ENCODE assay signal across 14 mouse cellular contexts in genomic region chr4:55757148-55757927, GRCm38 (mm10).
DNase-seq lines count a peak whose midpoint lies in the region; ATAC-seq and TF ChIP-seq lines count a peak whose summit lies in the region.
"Had no signal": no experiment of that assay in that cellular context is flagged by ENCODE, and none has a peak within 500 bp of the region (broad histone marks: within the 10 kb centered on the region; RNA-seq: fewer than 3 reads in every experiment).

No protein-coding gene starts in this region.

- no peaks in the 10 kb centered on the region for H3K4me1 ChIP-seq in forebrain, postnatal 0 days (ENCODE audit: insufficient read depth)
- no peaks in the 10 kb centered on the region for H3K4me1 ChIP-seq in forebrain, embryonic 13.5 days
- peaks cover 7% of the 10 kb centered on the region; the same call in 1 of the 2 replicates for H3K4me1 ChIP-seq in limb, embryonic 13.5 days
- H3K4me1 ChIP-seq in limb, embryonic 10.5 days: no peaks in the 10 kb centered on the region
- H3K4me1 ChIP-seq in hindbrain, postnatal 0 days (ENCODE audit: insufficient read depth, low read length): no peaks in the 10 kb centered on the region
- H3K4me1 ChIP-seq: heart, embryonic 15.5 days; liver, embryonic 13.5 days had no signal

- no peak overlapping the region for H3K9ac ChIP-seq in forebrain, postnatal 0 days
- H3K9ac ChIP-seq in forebrain, embryonic 13.5 days: no peak overlapping the region
- H3K9ac ChIP-seq in limb, embryonic 13.5 days: no peak overlapping the region
- H3K9ac ChIP-seq in hindbrain, postnatal 0 days (replicated peaks; ENCODE audit: low read length): no peak overlapping the region
- H3K9ac ChIP-seq: heart, embryonic 15.5 days; liver, embryonic 13.5 days had no signal

- 38% methylated on average over 15 of the region's 15 CpGs for WGBS in forebrain, postnatal 0 days
- WGBS in forebrain, embryonic 13.5 days: 49% methylated on average over 15 of the region's 15 CpGs
- 53% methylated on average over 15 of the region's 15 CpGs for WGBS in limb, embryonic 13.5 days
- WGBS in limb, embryonic 10.5 days: 66% methylated on average over 15 of the region's 15 CpGs
- WGBS in hindbrain, postnatal 0 days: 46% methylated on average over 15 of the region's 15 CpGs

- no peak overlapping the region for H3K27ac ChIP-seq in forebrain, postnatal 0 days (ENCODE audit: low read depth, low read length)
- no peak overlapping the region for H3K27ac ChIP-seq in forebrain, embryonic 13.5 days
- no peak overlapping the region for H3K27ac ChIP-seq in limb, embryonic 13.5 days
- no peak overlapping the region for H3K27ac ChIP-seq in limb, embryonic 10.5 days
- no peak overlapping the region for H3K27ac ChIP-seq in hindbrain, postnatal 0 days
- H3K27ac ChIP-seq: heart, embryonic 15.5 days; liver, embryonic 13.5 days; macrophage had no signal

- peak overlapping the region; percentile 3; the same call in 1 of the 2 replicates for H3K4me2 ChIP-seq in forebrain, postnatal 0 days (ENCODE audit: low read depth)
- no peak overlapping the region for H3K4me2 ChIP-seq in forebrain, embryonic 13.5 days
- 0 out of 2 replicates have a peak overlapping the region, but pooled peaks have one; percentile 17 for H3K4me2 ChIP-seq in limb, embryonic 13.5 days (replicated peaks)
- H3K4me2 ChIP-seq in hindbrain, postnatal 0 days (ENCODE audit: low read depth, low read length): no peak overlapping the region
- H3K4me2 ChIP-seq: heart, embryonic 15.5 days; liver, embryonic 13.5 days had no signal

- no peaks in the 10 kb centered on the region for H3K9me3 ChIP-seq in forebrain, postnatal 0 days (ENCODE audit: low read length)
- no peaks in the 10 kb centered on the region for H3K9me3 ChIP-seq in forebrain, embryonic 13.5 days (replicated peaks)
- no peaks in the 10 kb centered on the region for H3K9me3 ChIP-seq in limb, embryonic 13.5 days
- H3K9me3 ChIP-seq in limb, embryonic 10.5 days (replicated peaks): no peaks in the 10 kb centered on the region
- no peaks in the 10 kb centered on the region for H3K9me3 ChIP-seq in hindbrain, postnatal 0 days (ENCODE audit: low read length)
- H3K9me3 ChIP-seq: heart, embryonic 15.5 days; liver, embryonic 13.5 days had no signal

- H3K36me3 ChIP-seq in forebrain, postnatal 0 days (ENCODE audit: insufficient read depth): no peaks in the 10 kb centered on the region
- no peaks in the 10 kb centered on the region for H3K36me3 ChIP-seq in forebrain, embryonic 13.5 days (ENCODE audit: poor library complexity, severe bottlenecking)
- H3K36me3 ChIP-seq in limb, embryonic 13.5 days: no peaks in the 10 kb centered on the region
- no peaks in the 10 kb centered on the region for H3K36me3 ChIP-seq in limb, embryonic 10.5 days
- no peaks in the 10 kb centered on the region for H3K36me3 ChIP-seq in hindbrain, postnatal 0 days (ENCODE audit: insufficient read depth, low read length)
- H3K36me3 ChIP-seq: heart, embryonic 15.5 days; liver, embryonic 13.5 days had no signal

- peak; percentile 8 for DNase-seq in forebrain, postnatal 0 days
- no peak for DNase-seq in limb, embryonic 10.5 days (ENCODE audit: low spot score)
- DNase-seq in hindbrain, postnatal 0 days (ENCODE audit: low spot score): peak; percentile 31
- peak; percentile 51 for DNase-seq in retina, postnatal 1 day
- no peak for DNase-seq in c-Kit-positive CD71-positive TER-119-positive erythroid progenitor cells, embryonic 14.5 days (ENCODE audit: low spot score)
- no peak for DNase-seq in layer of hippocampus, postnatal 10 days (ENCODE audit: low spot score in 2 of 2)
- DNase-seq: gastrocnemius, postnatal 25 days; layer of hippocampus, adult 9-11 months; liver, embryonic 13.5 days; right cerebral cortex, postnatal 25 days had no signal

- TF ChIP-seq CTCF in forebrain, postnatal 0 days (IDR thresholded peaks at IDR 0.05; ENCODE audit: low read depth): no peak
- no peak for TF ChIP-seq CTCF in hindbrain, postnatal 0 days (IDR thresholded peaks at IDR 0.05; ENCODE audit: low read depth)

- H3K27me3 ChIP-seq in forebrain, postnatal 0 days (ENCODE audit: insufficient read depth, low read length): no peaks in the 10 kb centered on the region
- no peaks in the 10 kb centered on the region for H3K27me3 ChIP-seq in forebrain, embryonic 13.5 days
- 0 out of 2 replicates have a peak, but pooled peaks cover 4% of the 10 kb centered on the region for H3K27me3 ChIP-seq in limb, embryonic 13.5 days
- no peaks in the 10 kb centered on the region for H3K27me3 ChIP-seq in limb, embryonic 10.5 days (ENCODE audit: low read depth, poor library complexity, severe bottlenecking)
- H3K27me3 ChIP-seq in hindbrain, postnatal 0 days (ENCODE audit: insufficient read depth, low read length): no peaks in the 10 kb centered on the region
- H3K27me3 ChIP-seq: heart, embryonic 15.5 days; liver, embryonic 13.5 days had no signal

- no peak overlapping the region for H3K4me3 ChIP-seq in forebrain, postnatal 0 days (ENCODE audit: low read depth, low read length)
- no peak overlapping the region for H3K4me3 ChIP-seq in forebrain, embryonic 13.5 days
- H3K4me3 ChIP-seq in limb, embryonic 13.5 days: no peak overlapping the region
- no peak overlapping the region for H3K4me3 ChIP-seq in limb, embryonic 10.5 days
- no peak overlapping the region for H3K4me3 ChIP-seq in hindbrain, postnatal 0 days (ENCODE audit: low read length)
- H3K4me3 ChIP-seq: heart, embryonic 15.5 days; liver, embryonic 13.5 days had no signal

- ATAC-seq in forebrain, postnatal 0 days: no peak
- ATAC-seq in forebrain, embryonic 13.5 days: no peak
- ATAC-seq in limb, embryonic 13.5 days (ENCODE audit: low FRiP score, low read depth): no peak
- ATAC-seq in hindbrain, postnatal 0 days: no peak

Comparison
In these comparisons a context has a peak if more than half of its experiments do, and no peak if none do; other contexts are left out.
1. H3K4me2 ChIP-seq: peak in forebrain, postnatal 0 days (single experiment) and limb, embryonic 13.5 days (single experiment); none in forebrain, embryonic 13.5 days (single experiment) and hindbrain, postnatal 0 days (single experiment).
2. DNase-seq: peak in forebrain, postnatal 0 days (single experiment), hindbrain, postnatal 0 days (single experiment) and retina, postnatal 1 day (single experiment); none in limb, embryonic 10.5 days (single experiment), c-Kit-positive CD71-positive TER-119-positive erythroid progenitor cells, embryonic 14.5 days (single experiment) and layer of hippocampus, postnatal 10 days (0 of 2).